Mouse (Mus musculus): Measurements from ENCODE around the gene Usp49.

DNA sequence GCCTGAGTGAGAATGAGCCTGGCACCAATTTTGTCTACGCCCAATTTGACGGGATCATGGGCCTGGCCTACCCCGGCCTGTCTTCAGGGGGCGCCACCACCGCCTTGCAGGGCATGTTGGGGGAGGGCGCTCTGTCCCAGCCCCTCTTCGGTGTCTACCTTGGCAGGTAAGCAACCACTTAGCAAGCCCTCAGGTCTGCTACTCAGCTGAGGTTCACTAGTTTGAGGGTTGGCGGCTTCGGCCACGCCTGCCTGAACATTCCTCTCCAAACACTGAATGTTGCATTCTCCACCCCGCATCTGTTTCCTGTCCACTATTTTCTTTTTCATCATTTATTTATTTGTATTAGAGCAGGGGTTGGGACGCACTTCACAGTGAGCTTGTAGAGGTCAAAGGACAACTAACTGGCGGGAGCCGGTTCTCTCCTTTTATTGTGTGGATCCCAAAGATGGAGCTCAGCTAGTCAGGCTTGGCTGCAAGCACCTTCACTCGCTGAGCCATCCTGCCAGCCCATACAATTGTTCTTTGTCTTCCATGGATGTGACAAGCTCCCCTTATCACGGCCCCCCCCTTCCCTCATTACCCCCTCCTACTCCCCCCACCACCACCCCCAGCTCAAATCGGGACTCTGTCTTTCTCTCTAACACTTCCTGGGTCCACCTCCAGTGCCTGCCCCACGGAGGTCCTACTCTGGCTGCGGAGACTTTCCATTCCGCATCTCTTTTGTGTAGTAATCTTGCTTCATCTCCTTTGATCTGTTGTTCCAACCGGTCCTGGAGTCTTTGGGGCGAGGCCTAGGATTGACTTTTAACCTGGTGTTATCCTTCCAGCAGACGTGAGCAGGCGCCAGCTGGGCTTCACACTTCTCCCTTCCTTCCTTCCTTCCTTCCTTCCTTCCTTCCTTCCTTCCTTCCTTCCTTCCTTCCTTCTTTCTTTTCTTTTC, 100.4 kb downstream of the Usp49 start:
- TF ChIP-seq POLR2A (IDR thresholded peaks at IDR 0.05; ENCODE audit: extremely low read depth, insufficient read depth, low read length) (no peak), CTCF (IDR thresholded peaks at IDR 0.05; ENCODE audit: low read depth, low read length) (no peak)
